Mouse (Mus musculus) neutrophil, adult 5-6 weeks (primary cell): ENCODE results near the gene Ppa2. TPM values are rescaled to one million over a fixed set of nuclear protein-coding genes. Genes with fewer than 3 reads are reported as not detected.

Source experiments
- ATAC-seq: fragments of 151-379, 151-347 bp; 2 replicates; pipeline ENCODE4 v1.8.0; 2017; ENCODE audit warnings: mild to moderate bottlenecking, moderate TSS enrichment; ENCODE audit not compliant: insufficient number of reproducible peaks, poor library complexity, low FRiP score, severe bottlenecking; ENCODE audit errors: extremely low read depth
- total RNA-seq: library from RNA; stranded (forward); fragments of 200-1000 nt; gene quantifications from 2 replicates; pipeline ENCODE4 v1.2.3, GENCODE M21; 2017

The Ppa2 gene
- total RNA-seq, 1 experiment from 2014 or later: 28.4 TPM

GRCm38 (mm10) chr3:133325135-133325534 is 15.2 kb downstream of the Ppa2 start:
- no peak for ATAC-seq

DNA sequence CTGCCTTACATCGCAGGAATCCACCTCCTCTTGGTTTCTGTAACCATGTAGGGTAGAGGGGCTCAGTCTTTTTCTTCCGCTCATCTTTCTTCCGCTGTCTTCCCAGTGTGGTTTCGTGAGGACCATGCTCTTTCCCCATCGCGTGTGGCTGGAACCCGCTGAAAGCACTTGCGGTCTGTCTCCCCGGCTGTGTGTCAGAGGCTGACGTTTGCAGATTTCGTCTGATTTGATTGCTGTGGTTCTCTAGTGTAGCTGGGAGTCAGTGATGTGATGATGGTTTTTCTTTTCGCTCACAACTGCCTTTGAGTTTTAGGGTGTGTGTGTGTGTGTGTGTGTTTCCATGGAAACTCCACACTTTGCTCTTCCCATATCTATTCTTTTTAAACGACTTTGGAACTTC is 18.6 kb downstream of the Ppa2 start:
- ATAC-seq: no peak

- ATAC-seq: peak; percentile 26; the same call in 1 of the 2 replicates
Observed at GRCm38 (mm10) chr3:133329406-133329805, 19.5 kb downstream of the Ppa2 start.

DNA sequence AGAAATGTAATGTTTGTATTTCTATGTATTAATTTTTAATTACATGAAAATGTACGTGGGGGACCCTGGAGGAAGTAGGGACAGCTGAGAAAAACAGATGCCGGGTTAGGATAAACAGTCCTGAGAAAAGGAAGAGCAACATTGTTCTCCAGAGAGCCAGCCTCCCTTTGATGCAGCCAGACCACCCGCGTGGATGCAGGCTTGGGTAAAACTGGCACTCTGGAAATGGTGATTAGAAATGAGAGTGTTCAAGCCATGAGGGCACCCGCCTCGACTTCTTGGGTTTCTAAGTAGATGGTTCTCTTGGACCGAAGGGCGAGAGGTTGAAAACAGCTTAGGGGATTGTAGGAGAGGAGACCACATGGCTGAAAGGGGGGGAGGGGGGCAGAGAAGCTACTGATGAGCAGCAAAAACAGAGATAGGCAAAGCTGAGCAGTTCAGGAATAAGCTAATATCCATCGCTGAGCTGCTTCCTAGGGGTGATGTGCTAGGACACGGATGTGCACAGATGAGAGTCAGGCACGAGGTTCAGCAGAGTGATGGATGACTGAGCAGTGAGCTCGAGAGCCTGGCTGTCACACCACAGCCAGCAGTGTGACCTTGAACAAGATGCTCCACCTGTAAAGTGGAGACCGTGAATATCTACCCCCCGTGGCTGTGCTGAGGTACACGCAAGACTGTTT is 21.4 kb downstream of the Ppa2 start:
- no peak for ATAC-seq

- ATAC-seq: peak; percentile 71
Observed at GRCm38 (mm10) chr3:133332280-133332679, 22.4 kb downstream of the Ppa2 start.

DNA sequence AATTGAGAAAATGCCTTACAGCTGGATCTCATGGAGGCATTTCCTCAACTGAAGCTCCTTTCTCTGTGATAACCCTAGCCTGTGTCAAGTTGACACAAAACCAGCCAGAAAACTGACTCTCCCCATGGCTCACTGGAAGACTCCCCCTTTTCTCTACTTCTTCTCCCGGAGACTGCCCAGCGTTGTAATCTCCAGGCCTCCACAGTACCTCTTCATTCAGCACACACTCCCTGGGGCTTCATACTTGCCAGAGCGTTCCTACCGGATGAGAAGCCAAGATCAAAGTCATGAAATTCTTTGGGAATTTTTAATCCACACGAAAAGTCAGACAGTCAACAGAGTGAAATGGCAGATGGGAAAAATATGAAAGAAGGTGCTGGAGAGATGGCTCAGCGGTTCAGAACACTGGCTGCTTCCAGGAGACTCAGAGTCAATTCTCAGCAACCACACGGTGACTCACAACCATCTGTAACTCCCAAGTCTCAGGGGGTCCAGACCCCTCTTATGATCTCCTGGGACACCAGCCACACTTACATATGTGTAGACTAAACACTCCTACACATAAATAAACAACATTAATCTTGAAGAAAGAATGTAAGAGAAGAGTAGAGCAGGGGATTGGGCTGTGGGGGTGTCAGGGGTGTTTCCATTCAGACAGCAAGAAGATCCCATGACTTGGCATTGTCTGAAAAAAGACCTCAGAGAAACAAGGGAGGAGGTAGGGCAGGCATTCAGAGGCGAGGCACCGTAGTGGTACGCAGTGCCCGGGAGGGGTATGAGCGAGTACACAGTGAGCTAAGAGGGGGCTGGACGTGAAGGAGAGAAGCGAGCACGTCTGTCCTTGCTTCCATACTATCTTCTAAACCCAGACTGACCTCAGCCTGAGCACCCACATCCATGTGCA is 23.6 kb downstream of the Ppa2 start:
- ATAC-seq: no peak

- ATAC-seq: no peak
Observed at GRCm38 (mm10) chr3:133334691-133335090, 24.8 kb downstream of the Ppa2 start.

GRCm38 (mm10) chr3:133335166-133335565 is 25.3 kb downstream of the Ppa2 start:
- no peak for ATAC-seq

GRCm38 (mm10) chr3:133336400-133336799 is 26.5 kb downstream of the Ppa2 start:
- peak; percentile 47 for ATAC-seq

- no peak for ATAC-seq
Observed at GRCm38 (mm10) chr3:133338851-133339356, 29.0 kb downstream of the Ppa2 start.

DNA sequence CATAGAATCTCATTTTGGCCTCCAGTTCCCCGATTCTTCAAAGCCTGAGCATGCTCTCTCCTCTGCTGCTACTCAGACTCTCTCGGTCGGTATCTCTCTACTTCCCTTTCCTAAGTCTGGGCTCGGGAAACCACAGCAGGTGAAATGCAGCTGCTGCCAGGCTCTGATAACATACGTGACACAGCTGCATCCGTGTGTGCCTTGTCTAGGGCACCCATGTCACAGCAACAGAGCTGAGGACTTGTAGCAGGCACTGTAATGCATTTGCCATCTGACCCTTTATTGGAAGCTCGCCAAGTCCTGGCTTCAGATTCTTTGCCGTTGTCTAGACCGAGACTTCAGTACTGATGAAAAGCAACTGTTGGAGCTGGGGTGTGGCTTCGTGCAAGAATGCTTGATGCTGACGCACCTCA is 29.5 kb downstream of the Ppa2 start:
- ATAC-seq: peak; percentile 62

- ATAC-seq: no peak
Observed at GRCm38 (mm10) chr3:133341106-133341505, 31.2 kb downstream of the Ppa2 start.

GRCm38 (mm10) chr3:133347535-133347934 is 37.6 kb downstream of the Ppa2 start:
- no peak for ATAC-seq

GRCm38 (mm10) chr3:133348847-133349246 is 38.9 kb downstream of the Ppa2 start:
- ATAC-seq: 0 out of 2 replicates have a peak, but pooled peaks have one; percentile 16

- no peak for ATAC-seq
Observed at GRCm38 (mm10) chr3:133357426-133357974, 47.6 kb downstream of the Ppa2 start.

DNA sequence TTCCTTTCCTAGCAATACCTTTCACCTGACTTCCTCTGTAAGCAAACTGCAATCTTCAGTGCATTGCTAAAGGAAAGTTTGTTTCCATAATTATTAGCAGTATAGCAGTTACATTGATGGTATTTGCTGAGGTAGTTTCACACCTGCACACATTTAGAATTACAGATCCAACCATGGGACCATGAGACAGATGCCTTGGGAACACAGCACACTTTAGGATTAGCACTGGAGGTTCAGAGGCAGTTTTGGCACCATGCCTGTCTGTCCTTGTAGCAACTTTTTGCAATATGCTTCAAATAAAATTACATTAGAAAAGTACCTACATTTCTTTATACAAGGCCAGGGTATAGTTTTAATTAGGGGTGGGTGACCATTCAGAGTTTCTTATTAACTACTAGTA is 48.1 kb downstream of the Ppa2 start:
- ATAC-seq: no peak

DNA sequence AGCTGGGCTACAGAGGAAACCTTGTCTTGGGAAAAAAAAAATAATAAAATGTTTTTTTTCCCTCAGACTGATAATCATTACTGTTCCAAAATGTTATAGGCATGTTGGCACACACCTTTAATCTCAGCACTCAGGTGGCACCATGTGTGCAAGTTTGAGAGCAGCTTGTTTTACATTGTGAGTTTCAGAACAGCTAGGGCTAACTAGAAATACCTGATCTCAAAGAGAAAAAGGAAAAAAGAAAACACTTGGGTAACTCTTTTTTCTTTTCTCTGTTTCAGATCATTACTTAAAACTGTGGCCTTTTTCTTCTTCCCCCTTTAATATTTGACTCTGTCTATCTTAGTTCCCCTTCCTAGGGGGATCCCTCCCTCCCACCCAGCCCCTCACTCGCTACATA is 51.5 kb downstream of the Ppa2 start:
- ATAC-seq: no peak

GRCm38 (mm10) chr3:133364138-133364537 is 54.2 kb downstream of the Ppa2 start:
- ATAC-seq: no peak

DNA sequence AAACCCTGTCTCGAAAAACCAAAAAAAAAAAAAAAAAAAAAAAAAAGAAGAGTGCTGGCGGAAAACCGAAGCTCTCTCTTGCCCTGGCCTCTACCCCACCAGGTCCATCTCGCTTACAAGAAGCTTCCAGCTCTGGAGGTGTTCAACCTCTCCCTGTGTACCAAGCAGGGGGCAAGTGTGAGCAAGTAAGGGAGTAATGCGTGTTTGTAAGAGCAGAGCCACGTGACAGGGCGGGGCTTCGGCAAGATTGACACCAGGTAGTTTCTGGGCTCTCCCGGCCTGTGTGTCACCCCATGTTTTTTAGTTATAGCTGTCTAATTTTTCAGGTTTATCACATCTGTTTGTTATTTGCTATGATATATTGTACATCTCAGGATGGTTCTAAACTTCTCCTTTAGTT is 56.2 kb downstream of the Ppa2 start:
- ATAC-seq: no peak

DNA sequence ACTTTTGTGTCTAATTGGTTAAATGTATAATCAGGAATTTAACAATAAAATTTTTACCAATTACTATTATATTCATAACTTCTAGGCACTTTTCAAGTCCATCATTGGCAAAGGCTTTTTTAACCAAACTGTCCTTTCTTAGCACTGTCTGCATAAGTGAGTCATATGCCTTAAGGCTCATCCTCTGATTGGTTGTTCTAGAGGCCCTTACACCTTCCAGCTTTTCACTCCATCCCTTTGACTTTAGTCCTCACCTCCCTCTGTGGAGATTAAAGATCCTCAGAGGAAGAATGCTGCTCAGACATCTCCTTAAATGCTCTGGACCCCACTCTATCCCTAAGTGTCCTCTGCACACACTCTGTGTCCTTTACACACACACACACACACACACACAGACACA is 68.3 kb downstream of the Ppa2 start:
- ATAC-seq: no peak
